Comparison of ENCODE assay signal across 9 mouse cellular contexts in the genomic region with DNA sequence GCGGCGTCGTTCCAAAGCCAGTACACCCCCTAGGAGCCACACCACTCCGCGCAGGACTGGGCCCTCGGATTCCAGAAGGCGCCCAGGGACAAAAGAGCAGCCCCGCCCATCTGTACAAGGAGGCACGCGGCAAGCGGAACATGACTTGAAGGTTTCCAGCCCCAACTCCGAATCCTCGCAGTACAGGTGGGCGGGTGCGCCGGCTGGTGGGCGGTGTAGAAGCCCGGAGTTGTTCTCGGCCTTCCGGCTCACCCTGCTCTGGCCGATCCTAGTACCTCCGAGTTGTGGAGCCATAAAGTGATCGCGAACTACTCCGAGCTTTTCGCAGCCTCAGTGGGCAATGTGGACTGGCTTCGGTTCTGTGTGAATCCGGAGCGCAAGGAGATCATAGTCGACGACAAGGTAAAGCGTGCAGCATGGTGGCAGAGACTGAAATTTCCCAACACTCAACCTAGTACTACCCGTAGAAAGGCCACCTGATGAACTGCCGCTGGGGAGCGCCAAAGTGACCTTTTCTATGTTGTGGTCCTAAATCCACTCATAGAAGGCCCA. TPM values are rescaled to one million over a fixed set of nuclear protein-coding genes. Genes with fewer than 3 reads are reported as not detected.
A peak's percentile ranks its signal among the peaks of the same experiment; 100 is the strongest.
DNase-seq lines count a peak whose midpoint lies in the region; ATAC-seq lines count a peak whose summit lies in the region.
"Had no signal": no experiment of that assay in that cellular context is flagged by ENCODE, and none has a peak within 500 bp of the region (broad histone marks: within the 10 kb centered on the region; RNA-seq: fewer than 3 reads in every experiment).

No protein-coding gene starts in this region.

- 1% methylated on average over 35 of the region's 35 CpGs for WGBS in forebrain, embryonic 10.5 days
- 2% methylated on average over 35 of the region's 35 CpGs for WGBS in hindbrain, embryonic 14.5 days
- 1% methylated on average over 35 of the region's 35 CpGs for WGBS in limb, embryonic 13.5 days
- WGBS in midbrain, embryonic 12.5 days: 2% methylated on average over 35 of the region's 35 CpGs

- 0 out of 2 replicates have a peak, but pooled peaks have one; percentile 40 for ATAC-seq in hindbrain, embryonic 14.5 days (ENCODE audit: low FRiP score)
- peak; percentile 79 for ATAC-seq in limb, embryonic 13.5 days (ENCODE audit: low FRiP score, low read depth)
- peak; percentile 41; the same call in 1 of the 2 replicates for ATAC-seq in midbrain, embryonic 12.5 days (ENCODE audit: low FRiP score, low read depth)

- peaks cover 73% of the 10 kb centered on the region for H3K27me3 ChIP-seq in forebrain, embryonic 10.5 days (ENCODE audit: poor library complexity, severe bottlenecking)
- peaks cover 60% of the 10 kb centered on the region for H3K27me3 ChIP-seq in hindbrain, embryonic 14.5 days (ENCODE audit: control insufficient read depth, insufficient read depth, low read length)
- H3K27me3 ChIP-seq in limb, embryonic 13.5 days: peaks cover 67% of the 10 kb centered on the region
- H3K27me3 ChIP-seq in midbrain, embryonic 12.5 days: peaks cover 69% of the 10 kb centered on the region

- peaks cover 19% of the 10 kb centered on the region for H3K4me1 ChIP-seq in forebrain, embryonic 10.5 days
- no peaks in the 10 kb centered on the region; the same call in 1 of the 2 replicates for H3K4me1 ChIP-seq in hindbrain, embryonic 14.5 days (replicated peaks; ENCODE audit: control insufficient read depth, insufficient read depth, low read length)
- peaks cover 13% of the 10 kb centered on the region for H3K4me1 ChIP-seq in limb, embryonic 13.5 days
- H3K4me1 ChIP-seq in midbrain, embryonic 12.5 days: peaks cover 15% of the 10 kb centered on the region

- H3K9me3 ChIP-seq in forebrain, embryonic 10.5 days: no peaks in the 10 kb centered on the region
- no peaks in the 10 kb centered on the region for H3K9me3 ChIP-seq in hindbrain, embryonic 14.5 days (ENCODE audit: control insufficient read depth, low read length)
- no peaks in the 10 kb centered on the region for H3K9me3 ChIP-seq in limb, embryonic 13.5 days
- H3K9me3 ChIP-seq in midbrain, embryonic 12.5 days: no peaks in the 10 kb centered on the region

- H3K4me3 ChIP-seq in forebrain, embryonic 10.5 days: peak overlapping the region; percentile 48
- peak overlapping the region; percentile 16 for H3K4me3 ChIP-seq in hindbrain, embryonic 14.5 days (replicated peaks; ENCODE audit: low read length)
- peak overlapping the region; percentile 41 for H3K4me3 ChIP-seq in limb, embryonic 13.5 days
- peak overlapping the region; percentile 27 for H3K4me3 ChIP-seq in midbrain, embryonic 12.5 days

- DNase-seq in heart, adult 11 months: peak; percentile 95
- no peak for DNase-seq in heart, adult 8-10 months (ENCODE audit: low spot score)
- DNase-seq in forebrain, embryonic 10.5 days (ENCODE audit: extremely low spot score, low spot score): peak; percentile 48
- no peak for DNase-seq in hindbrain, embryonic 14.5 days (ENCODE audit: low spot score)
- DNase-seq in thymus, postnatal 4 days: peak; percentile 63
- no peak for DNase-seq in cerebellum, adult 11 months

- H3K36me3 ChIP-seq in forebrain, embryonic 10.5 days (replicated peaks): peaks cover 5% of the 10 kb centered on the region; the same call in 1 of the 2 replicates
- H3K36me3 ChIP-seq in hindbrain, embryonic 14.5 days (replicated peaks; ENCODE audit: control insufficient read depth, insufficient read depth): peaks cover 2% of the 10 kb centered on the region; the same call in 1 of the 2 replicates
- peaks cover 2% of the 10 kb centered on the region; the same call in 1 of the 2 replicates for H3K36me3 ChIP-seq in limb, embryonic 13.5 days
- H3K36me3 ChIP-seq in midbrain, embryonic 12.5 days: 0 out of 2 replicates have a peak, but pooled peaks cover 5% of the 10 kb centered on the region

- peak overlapping the region; percentile 39 for H3K4me2 ChIP-seq in hindbrain, embryonic 14.5 days (replicated peaks)
- H3K4me2 ChIP-seq in limb, embryonic 13.5 days (replicated peaks): peak overlapping the region; percentile 70
- peak overlapping the region; percentile 50 for H3K4me2 ChIP-seq in midbrain, embryonic 12.5 days (replicated peaks)

- no peak overlapping the region for H3K27ac ChIP-seq in forebrain, embryonic 10.5 days
- no peak overlapping the region for H3K27ac ChIP-seq in hindbrain, embryonic 14.5 days
- H3K27ac ChIP-seq in limb, embryonic 13.5 days: no peak overlapping the region
- H3K27ac ChIP-seq in midbrain, embryonic 12.5 days (replicated peaks): no peak overlapping the region

- H3K9ac ChIP-seq in hindbrain, embryonic 14.5 days: no peak overlapping the region
- H3K9ac ChIP-seq in limb, embryonic 13.5 days: peak overlapping the region; percentile 40; the same call in 1 of the 2 replicates
- peak overlapping the region; percentile 24; the same call in 1 of the 2 replicates for H3K9ac ChIP-seq in midbrain, embryonic 12.5 days (replicated peaks)

RNA-seq across cellular contexts. Expression of a gene that starts 0.5 kb away (rescaled TPM):
- under 1 TPM in 1 of 4 experiments, not detected in 3; 0.22 TPM for total RNA-seq in heart, adult 8-10 months (2022)
- polyA plus RNA-seq in forebrain, embryonic 10.5 days (2016; fragmentation: Nextera tagmentation; extraction: Ambion mirVana): 0.09 and 0.18 TPM in 2 replicates
- not detected in 2 replicates for polyA plus RNA-seq in hindbrain, embryonic 14.5 days (2014; fragmentation: Nextera tagmentation; extraction: Ambion mirVana)
- 0.20 and 0.25 TPM in 2 replicates for polyA plus RNA-seq in limb, embryonic 13.5 days (2015; fragmentation: Nextera tagmentation; extraction: Ambion mirVana)
- 0.30 TPM in 1 of 2 replicates, not detected in the other for polyA plus RNA-seq in midbrain, embryonic 12.5 days (2016; fragmentation: Nextera tagmentation; extraction: Ambion mirVana)
- polyA plus RNA-seq: frontal cortex, adult 2 months had no signal

RNA-seq across cellular contexts. Expression of a gene that starts 12.7 kb away (rescaled TPM):
- total RNA-seq in heart, adult 8-10 months (2022): 100 to 1,000 TPM in 2 of 4 experiments, 10 to 100 TPM in 2; 91.3 to 107 (median 97.8) TPM
- polyA plus RNA-seq in forebrain, embryonic 10.5 days (2016; fragmentation: Nextera tagmentation; extraction: Ambion mirVana): 80.7 and 85.0 TPM in 2 replicates
- polyA plus RNA-seq in hindbrain, embryonic 14.5 days (2014; fragmentation: Nextera tagmentation; extraction: Ambion mirVana): 49.2 and 58.4 TPM in 2 replicates
- 96.2 and 97.8 TPM in 2 replicates for polyA plus RNA-seq in limb, embryonic 13.5 days (2015; fragmentation: Nextera tagmentation; extraction: Ambion mirVana)
- polyA plus RNA-seq in midbrain, embryonic 12.5 days (2016; fragmentation: Nextera tagmentation; extraction: Ambion mirVana): 67.9 and 70.1 TPM in 2 replicates

RNA-seq across cellular contexts. Expression of a gene that starts 20.2 kb away (rescaled TPM):
- under 1 TPM in 1 of 4 experiments, not detected in 3; 0.17 TPM for total RNA-seq in heart, adult 8-10 months (2022)
- polyA plus RNA-seq in forebrain, embryonic 10.5 days (2016; fragmentation: Nextera tagmentation; extraction: Ambion mirVana): not detected in 2 replicates
- polyA plus RNA-seq in hindbrain, embryonic 14.5 days (2014; fragmentation: Nextera tagmentation; extraction: Ambion mirVana): not detected in 2 replicates
- polyA plus RNA-seq in limb, embryonic 13.5 days (2015; fragmentation: Nextera tagmentation; extraction: Ambion mirVana): not detected in 2 replicates
- not detected in 2 replicates for polyA plus RNA-seq in midbrain, embryonic 12.5 days (2016; fragmentation: Nextera tagmentation; extraction: Ambion mirVana)

RNA-seq across cellular contexts. Expression of a gene that starts 31.8 kb away (rescaled TPM):
- 10 to 100 TPM; 19.9 to 25.3 (median 22.7) TPM for total RNA-seq in heart, adult 8-10 months (2022)
- polyA plus RNA-seq in forebrain, embryonic 10.5 days (2016; fragmentation: Nextera tagmentation; extraction: Ambion mirVana): 20.8 and 23.0 TPM in 2 replicates
- polyA plus RNA-seq in hindbrain, embryonic 14.5 days (2014; fragmentation: Nextera tagmentation; extraction: Ambion mirVana): 89.7 and 98.1 TPM in 2 replicates
- polyA plus RNA-seq in limb, embryonic 13.5 days (2015; fragmentation: Nextera tagmentation; extraction: Ambion mirVana): 57.1 and 57.3 TPM in 2 replicates
- polyA plus RNA-seq in midbrain, embryonic 12.5 days (2016; fragmentation: Nextera tagmentation; extraction: Ambion mirVana): 53.6 and 54.9 TPM in 2 replicates

RNA-seq across cellular contexts. Expression of a gene that starts 51.9 kb away (rescaled TPM):
- total RNA-seq in heart, adult 8-10 months (2022): not detected
- polyA plus RNA-seq in forebrain, embryonic 10.5 days (2016; fragmentation: Nextera tagmentation; extraction: Ambion mirVana): 3.3 and 4.4 TPM in 2 replicates
- not detected in 2 replicates for polyA plus RNA-seq in hindbrain, embryonic 14.5 days (2014; fragmentation: Nextera tagmentation; extraction: Ambion mirVana)
- 1.1 and 1.4 TPM in 2 replicates for polyA plus RNA-seq in limb, embryonic 13.5 days (2015; fragmentation: Nextera tagmentation; extraction: Ambion mirVana)
- 0.42 and 0.68 TPM in 2 replicates for polyA plus RNA-seq in midbrain, embryonic 12.5 days (2016; fragmentation: Nextera tagmentation; extraction: Ambion mirVana)
- polyA plus RNA-seq: frontal cortex, adult 2 months had no signal

Comparison
In these comparisons a context has a peak if more than half of its experiments do, and no peak if none do; other contexts are left out.
1. DNase-seq: peak in heart, adult 11 months (single experiment), forebrain, embryonic 10.5 days (single experiment) and thymus, postnatal 4 days (single experiment); none in heart, adult 8-10 months (single experiment), hindbrain, embryonic 14.5 days (single experiment) and cerebellum, adult 11 months (single experiment).
2. Peak in every context shown above with its lines, with median percentiles within 50 percentile points of each other: H3K4me3 ChIP-seq, ATAC-seq and H3K4me2 ChIP-seq.